Mouse (Mus musculus) intestine, postnatal 0 days (tissue): ENCODE results near the gene Spen. TPM values are rescaled to one million over a fixed set of nuclear protein-coding genes. Genes with fewer than 3 reads are reported as not detected.

ENCODE experiments used
- ATAC-seq: fragments of 200-750 bp; cut with Nextera tagmentation; 2 replicates; pipeline ENCODE4 v1.8.0; 2017; ENCODE audit warnings: mild to moderate bottlenecking, moderate TSS enrichment, moderate library complexity
- H3K27ac ChIP-seq: fragments of 300-500 bp; sonication (generic); 2 replicates; pipeline ENCODE4 v1.5.1; 2014; ENCODE audit warnings: mild to moderate bottlenecking, low read depth, low read length, moderate library complexity
- H3K27me3 ChIP-seq: fragments of 300-500 bp; sonication (generic); replicated peaks from 2 replicates; pipeline ENCODE4 v1.6.1; 2014; ENCODE audit warnings: low read length, mixed read lengths; ENCODE audit not compliant: control insufficient read depth, insufficient read depth
- H3K36me3 ChIP-seq: fragments of 300-500 bp; sonication (generic); 2 replicates; pipeline ENCODE4 v1.6.1; 2014; ENCODE audit warnings: mild to moderate bottlenecking, moderate library complexity; ENCODE audit not compliant: control insufficient read depth, insufficient read depth
- H3K4me1 ChIP-seq: fragments of 300-500 bp; sonication (generic); replicated peaks from 2 replicates; pipeline ENCODE4 v1.6.1; 2014; ENCODE audit warnings: antibody characterized with exemption, low read length, mixed read lengths; ENCODE audit not compliant: control insufficient read depth, insufficient read depth
- H3K4me2 ChIP-seq: fragments of 300-500 bp; sonication (generic); replicated peaks from 2 replicates; pipeline ENCODE4 v1.6.1; 2014; ENCODE audit warnings: low read depth, mild to moderate bottlenecking, moderate library complexity
- H3K4me3 ChIP-seq: fragments of 300-500 bp; sonication (generic); 2 replicates; pipeline ENCODE4 v1.5.1; 2014; ENCODE audit warnings: low read depth, low read length
- H3K9ac ChIP-seq: fragments of 300-500 bp; sonication (generic); 2 replicates; pipeline ENCODE4 v1.6.1; 2014; ENCODE audit warnings: mild to moderate bottlenecking, low read depth, low read length
- H3K9me3 ChIP-seq: fragments of 300-500 bp; sonication (generic); 2 replicates; pipeline ENCODE4 v1.6.1; 2016; ENCODE audit warnings: mixed run types; ENCODE audit not compliant: control insufficient read depth
- CTCF ChIP-seq: sonication (generic); IDR thresholded peaks from 2 replicates; pipeline ENCODE4 v1.5.1; 2016; ENCODE audit warnings: low read depth, mild to moderate bottlenecking, control low read depth, antibody characterized with exemption, moderate library complexity
- WGBS: fragments of 180-500 bp; shearing (Covaris S2); extraction: QIAGEN DNeasy Blood & Tissue Kit; methylation state at CpG from one replicate; pipeline ENCODE4 v1.1.7; 2014; 5-methylcytosine and 5-hydroxymethylcytosine counted together
- polyA plus RNA-seq: library from polyadenylated mRNA; unstranded; fragments of >200 nt; fragmentation: Nextera tagmentation; extraction: Ambion mirVana; gene quantifications from 2 replicates; pipeline ENCODE4 v1.2.1, GENCODE M21; 2015

The Spen gene
- polyA plus RNA-seq, 1 experiment from 2014 or later = 3.2 TPM

DNA sequence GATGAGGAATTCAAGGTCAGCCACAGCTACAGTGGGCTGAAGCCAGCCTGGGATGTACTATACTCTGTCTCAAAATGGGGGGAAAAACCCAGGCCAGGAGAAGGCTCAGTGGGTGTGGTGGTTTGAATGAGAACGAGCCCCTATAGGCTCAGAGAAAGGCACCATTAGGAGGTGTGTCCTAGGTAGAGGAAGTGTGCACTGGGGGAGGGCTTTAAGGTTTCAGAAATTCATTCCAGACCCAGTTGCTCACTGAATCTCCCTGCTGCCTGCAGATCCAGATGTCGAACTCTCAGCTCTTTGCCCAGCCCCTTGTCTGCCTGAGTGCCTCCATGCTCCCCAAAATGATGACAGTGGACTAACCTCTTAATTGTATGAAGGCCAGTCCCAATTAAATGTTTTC lies 14.1 kb upstream of the Spen start:
- H3K4me2 ChIP-seq = no peak overlapping the region
- ATAC-seq = peak; percentile 57; the same call in 1 of the 2 replicates
- no peak overlapping the region for H3K9ac ChIP-seq
- 20% methylated on average over 2 of the region's 2 CpGs for WGBS
- no peaks in the 10 kb centered on the region for H3K4me1 ChIP-seq
- H3K9me3 ChIP-seq = no peaks in the 10 kb centered on the region
- H3K4me3 ChIP-seq = no peak overlapping the region
- no peaks in the 10 kb centered on the region for H3K36me3 ChIP-seq
- H3K27ac ChIP-seq = no peak overlapping the region
- no peaks in the 10 kb centered on the region for H3K27me3 ChIP-seq
- no peak for TF ChIP-seq CTCF

DNA sequence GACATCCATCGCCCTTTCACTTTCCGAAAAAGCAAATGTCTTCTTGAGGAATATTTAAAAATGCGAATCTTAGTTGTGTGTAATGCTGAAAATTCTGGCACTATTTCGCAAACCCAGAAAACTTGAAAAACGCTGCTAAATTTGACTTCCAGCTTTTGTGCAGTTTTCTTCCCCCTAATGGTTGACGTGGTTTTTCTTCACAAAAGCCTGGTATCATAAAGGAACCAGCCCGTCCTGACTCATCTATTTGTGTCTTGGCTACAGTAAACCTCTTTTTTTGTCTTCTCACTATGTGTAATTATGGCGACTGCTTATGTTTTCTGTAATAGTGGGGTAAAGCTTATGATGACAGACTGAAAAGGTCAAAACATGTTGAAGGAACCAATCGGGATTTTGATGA lies 8.9 kb upstream of the Spen start:
- no peaks in the 10 kb centered on the region for H3K27me3 ChIP-seq
- no peak for ATAC-seq
- peak overlapping the region; percentile 97 for H3K4me2 ChIP-seq
- H3K27ac ChIP-seq = peak overlapping the region; percentile 99; the same call in 1 of the 2 replicates
- H3K9ac ChIP-seq = peak overlapping the region; percentile 97; the same call in 1 of the 2 replicates
- H3K9me3 ChIP-seq = no peaks in the 10 kb centered on the region
- no peaks in the 10 kb centered on the region for H3K36me3 ChIP-seq
- TF ChIP-seq CTCF = no peak
- 12% methylated on average over 9 of the region's 9 CpGs for WGBS
- peak overlapping the region; percentile 78 for H3K4me3 ChIP-seq
- H3K4me1 ChIP-seq = no peaks in the 10 kb centered on the region

GRCm38 (mm10) chr4:141546334-141547200 lies 8.2 kb upstream of the Spen start:
- H3K4me2 ChIP-seq = peak overlapping the region; percentile 97
- H3K9ac ChIP-seq = peak overlapping the region; percentile 97
- no peaks in the 10 kb centered on the region for H3K36me3 ChIP-seq
- no peaks in the 10 kb centered on the region for H3K9me3 ChIP-seq
- peak; percentile 73 for ATAC-seq
- H3K4me3 ChIP-seq = peak overlapping the region; percentile 78
- TF ChIP-seq CTCF = no peak
- no peaks in the 10 kb centered on the region for H3K27me3 ChIP-seq
- no peaks in the 10 kb centered on the region for H3K4me1 ChIP-seq
- H3K27ac ChIP-seq = peak overlapping the region; percentile 99
- under 1% methylated on average over 91 of the region's 98 CpGs for WGBS

GRCm38 (mm10) chr4:141545743-141546333 lies 7.4 kb upstream of the Spen start:
- Histone ChIP-seq H3K27ac (peak overlapping the region; percentile 99), H3K4me1 (no peaks in the 10 kb centered on the region), H3K9me3 (no peaks in the 10 kb centered on the region), H3K36me3 (no peaks in the 10 kb centered on the region), H3K27me3 (no peaks in the 10 kb centered on the region), H3K4me2 (peak overlapping the region; percentile 97), H3K9ac (peak overlapping the region; percentile 97), H3K4me3 (peak overlapping the region; percentile 78)
- under 1% methylated on average over 51 of the region's 56 CpGs for WGBS
- TF ChIP-seq CTCF = no peak
- ATAC-seq = peak; percentile 83

- Histone ChIP-seq H3K9ac (peak overlapping the region; percentile 97), H3K4me3 (peak overlapping the region; percentile 78), H3K4me1 (no peaks in the 10 kb centered on the region), H3K4me2 (peak overlapping the region; percentile 97), H3K9me3 (no peaks in the 10 kb centered on the region), H3K27ac (peak overlapping the region; percentile 99), H3K36me3 (no peaks in the 10 kb centered on the region), H3K27me3 (no peaks in the 10 kb centered on the region)
- no peak for TF ChIP-seq CTCF
- WGBS = under 1% methylated on average over 45 of the region's 45 CpGs
- ATAC-seq = peak; percentile 47
These were observed 6.8 kb upstream of the Spen start for GRCm38 (mm10) chr4:141545071-141545742.

DNA sequence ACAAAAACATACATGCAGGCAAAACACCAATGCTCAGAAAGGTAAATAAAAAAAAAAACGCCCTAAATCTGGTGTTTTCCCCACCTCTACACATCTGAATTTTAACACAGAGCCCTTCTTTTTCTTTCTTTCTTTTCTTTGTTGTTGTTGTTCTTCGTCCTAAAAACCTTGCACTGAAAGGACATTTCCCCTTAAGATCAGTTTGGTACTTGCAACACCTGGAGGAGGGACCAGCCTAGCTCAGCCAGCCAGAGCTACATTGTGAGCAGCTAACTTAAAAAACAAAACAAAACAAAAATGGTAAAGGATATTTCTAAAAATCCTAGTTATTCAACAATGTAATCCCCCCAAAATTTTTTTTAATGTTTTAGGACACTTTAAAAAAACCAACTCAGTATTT lies 6.1 kb upstream of the Spen start:
- ATAC-seq = no peak
- Histone ChIP-seq H3K4me1 (no peaks in the 10 kb centered on the region), H3K4me2 (peak overlapping the region; percentile 97), H3K27me3 (no peaks in the 10 kb centered on the region), H3K9me3 (no peaks in the 10 kb centered on the region), H3K27ac (peak overlapping the region; percentile 99), H3K9ac (no peak overlapping the region), H3K4me3 (peak overlapping the region; percentile 78), H3K36me3 (no peaks in the 10 kb centered on the region)
- no peak for TF ChIP-seq CTCF
- WGBS = 38% methylated on average over 2 of the region's 2 CpGs
